Mouse (Mus musculus) myocyte (in vitro differentiated cells): ENCODE measurements at regions not wholly inside any gene's neighbourhood (a gene's known extent, or its start where the extent isn't known, plus 50 kb on each side); places are given as distances from the start of the nearest gene placed in this dataset.

ENCODE experiments used
- E2F4 ChIP-seq: IDR thresholded peaks from one replicate; pipeline ENCODE4 v1.6.1; 2011; ENCODE audit warnings: mild to moderate bottlenecking, control low read depth, moderate library complexity; ENCODE audit not compliant: insufficient read depth
- REST ChIP-seq: IDR thresholded peaks from one replicate; pipeline ENCODE4 v1.6.1; 2011; ENCODE audit warnings: mild to moderate bottlenecking, control low read depth, moderate library complexity; ENCODE audit not compliant: insufficient read depth, insufficient read length

- no peak for TF ChIP-seq E2F4
- no peak for TF ChIP-seq REST
Measured at GRCm38 (mm10) chr14:92860723-92861122, 1029.8 kb downstream of the Pcdh9 start.
